Mouse (Mus musculus): ENCODE data around the gene Golim4.

DNA sequence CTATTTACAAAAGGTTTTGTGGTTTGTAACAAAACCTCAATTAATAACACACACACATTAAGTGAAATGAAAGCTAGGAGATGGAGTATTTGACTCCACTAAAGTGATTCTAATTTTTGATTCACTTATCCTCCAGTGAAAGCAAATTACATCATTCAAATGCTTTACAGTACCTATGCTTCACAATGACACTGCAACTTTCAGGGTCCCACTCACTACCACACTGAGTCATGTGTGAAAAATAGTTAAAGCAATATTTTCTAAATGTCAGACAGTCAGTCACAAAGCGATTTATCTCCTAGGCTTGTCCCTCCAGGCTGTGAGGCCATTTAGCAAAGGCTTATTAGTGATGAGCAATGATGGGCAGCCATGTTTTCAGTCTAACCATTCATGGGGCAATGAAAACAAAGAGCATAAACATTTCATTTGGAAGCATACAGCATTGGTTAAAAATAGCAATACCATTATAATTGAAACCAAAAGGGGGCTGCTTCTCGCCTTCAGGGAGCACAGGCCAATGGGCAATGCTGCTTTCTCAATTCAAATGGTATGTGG lies 8.1 kb downstream of the Golim4 start:
- TF ChIP-seq TAL1 (IDR thresholded peaks at IDR 0.05; ENCODE audit: low read length) (no peak), GATA1 (IDR thresholded peaks at IDR 0.05; ENCODE audit: low read length) (no peak)

All from erythroblast, embryonic 14.5 days (primary cell).